Mouse (Mus musculus) kidney, adult 2 months (tissue): ENCODE measurements around the gene Gm1330. TPM values are rescaled to one million over a fixed set of nuclear protein-coding genes. Genes with fewer than 3 reads are reported as not detected.
"Not testable (repeated sequence)": the region's sequence is repeated elsewhere in the genome, so short reads cannot be mapped to it uniquely, and the experiment has no call there.

Experiments
- DNase-seq: peaks from one replicate; pipeline ENCODE4 v3.0.0; 2021
- H3K27ac ChIP-seq: fragments of 200-500 bp; 2 replicates; pipeline ENCODE4 v1.5.1; 2012; ENCODE audit warnings: low read depth, low read length, control low read depth, inconsistent platforms; ENCODE audit not compliant: insufficient read depth
- H3K27me3 ChIP-seq: fragments of 200-500 bp; replicated peaks from 2 replicates; pipeline ENCODE4 v1.6.1; 2012; ENCODE audit warnings: mild to moderate bottlenecking, moderate library complexity, low read length, inconsistent platforms; ENCODE audit not compliant: control insufficient read depth, insufficient read depth
- H3K36me3 ChIP-seq: fragments of 200-500 bp; 2 replicates; pipeline ENCODE4 v1.6.1; 2012; ENCODE audit warnings: mild to moderate bottlenecking, moderate library complexity, low read length, inconsistent platforms; ENCODE audit not compliant: control insufficient read depth, insufficient read depth
- H3K4me1 ChIP-seq: fragments of 200-500 bp; 2 replicates; pipeline ENCODE4 v1.6.1; 2011; ENCODE audit warnings: low read length; ENCODE audit not compliant: control insufficient read depth, insufficient read depth
- H3K4me3 ChIP-seq: fragments of 200-500 bp; 2 replicates; pipeline ENCODE4 v1.5.1; 2011; ENCODE audit warnings: mild to moderate bottlenecking, low read depth, low read length, control low read depth; ENCODE audit not compliant: insufficient read depth
- CTCF ChIP-seq: fragments of 200-500 bp; conservative IDR thresholded peaks from 2 replicates; pipeline ENCODE4 v1.5.1; 2011; ENCODE audit warnings: low read depth, mild to moderate bottlenecking, control low read depth, low read length, moderate library complexity, mixed read lengths; ENCODE audit not compliant: insufficient read depth, insufficient read length
- POLR2A ChIP-seq: fragments of 200-500 bp; IDR thresholded peaks from one replicate; pipeline ENCODE4 v1.6.1; 2011; ENCODE audit warnings: low read depth, low read length, control low read depth
- WGBS: fragments of 180-500 bp; shearing (Covaris S2); methylation state at CpG from one replicate; pipeline ENCODE4 v1.1.7; 2018; 5-methylcytosine and 5-hydroxymethylcytosine counted together
- polyA plus RNA-seq: library from polyadenylated mRNA; depleted of rRNA; stranded (reverse); fragments of >200 nt; gene quantifications from 2 replicates; pipeline ENCODE4 v1.2.3, GENCODE M21; 2012; rRNA removed

The Gm1330 gene
- not detected in 2 replicates for polyA plus RNA-seq

- no peak for TF ChIP-seq POLR2A
- TF ChIP-seq CTCF, result no peak
- Histone ChIP-seq H3K27ac (no peak within 1 kb of the TSS), H3K4me3 (no peak within 1 kb of the TSS), H3K36me3 (no peaks in the 10 kb centered on the region), H3K4me1 (no peaks in the 10 kb centered on the region), H3K27me3 (no peaks in the 10 kb centered on the region)
- no peak for DNase-seq
Measured at GRCm38 (mm10) chr2:149003151-149003550, at the start of gene Gm1330. Gm1330 (minus strand) TSS chr2:149003251.

GRCm38 (mm10) chr2:149017137-149017536, 14.1 kb upstream of the Gm1330 start, which contains the start of gene Gm10750:
Gm10750 (minus strand) TSS chr2:149017237.
- 70% methylated on average over 5 of the region's 5 CpGs for WGBS
- H3K4me3 ChIP-seq, H3K4me1 ChIP-seq, H3K36me3 ChIP-seq, H3K27ac ChIP-seq, H3K27me3 ChIP-seq, DNase-seq: not testable (repeated sequence)

DNA sequence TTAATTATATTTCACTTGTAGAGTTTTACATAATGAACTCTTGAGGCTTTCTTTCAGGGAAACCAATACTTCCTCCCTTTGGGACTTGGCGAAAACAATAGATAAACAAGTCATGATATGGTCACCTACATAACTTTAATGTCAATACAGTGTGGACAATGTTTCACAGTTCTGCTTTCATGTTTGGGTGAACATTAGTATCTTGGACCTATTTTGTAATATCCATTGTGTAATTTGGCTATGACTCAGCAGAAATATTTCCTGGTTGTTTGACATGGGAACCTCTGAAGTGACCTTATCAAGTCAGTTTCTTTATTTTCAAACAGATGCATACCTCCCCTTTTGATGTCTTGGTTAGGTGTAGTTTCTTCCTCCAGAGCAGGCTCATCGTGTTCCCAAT, 1.8 kb upstream of the Gm1330 start:
- no peak overlapping the region for H3K4me3 ChIP-seq
- TF ChIP-seq POLR2A, result no peak
- H3K27ac ChIP-seq, result no peak overlapping the region
- WGBS, result 62% methylated on average over 2 of the region's 2 CpGs
- no peaks in the 10 kb centered on the region for H3K4me1 ChIP-seq
- no peaks in the 10 kb centered on the region for H3K27me3 ChIP-seq
- DNase-seq, result no peak
- H3K36me3 ChIP-seq, result no peaks in the 10 kb centered on the region

DNA sequence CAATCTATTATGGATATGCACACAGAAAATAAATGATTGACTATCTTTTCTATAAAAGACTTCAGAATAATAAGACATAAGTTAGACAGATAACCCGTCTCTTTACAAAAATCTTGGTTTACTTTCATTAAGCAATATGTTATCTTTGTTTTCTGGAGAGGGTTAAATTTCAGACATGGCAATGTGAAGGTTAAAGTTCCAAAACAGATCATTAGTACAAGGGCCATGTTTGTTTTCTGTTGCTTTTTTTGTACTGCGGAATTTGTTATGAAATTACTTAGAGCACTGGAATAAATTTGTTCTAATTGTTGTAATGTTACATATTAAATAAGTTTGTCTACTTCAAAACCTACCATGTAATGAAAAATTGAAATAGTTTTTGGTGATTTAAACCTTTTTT, 7.9 kb downstream of the Gm1330 start:
- WGBS, result 92% methylated on average over 2 of the region's 2 CpGs
- Histone ChIP-seq H3K4me3 (no peak overlapping the region), H3K36me3 (no peaks in the 10 kb centered on the region), H3K27me3 (no peaks in the 10 kb centered on the region), H3K4me1 (no peaks in the 10 kb centered on the region), H3K27ac (no peak overlapping the region)
- TF ChIP-seq CTCF (no peak), POLR2A (no peak)
- no peak for DNase-seq

Other genes with a start within 250 kb of the Gm1330 start
- gene Cst11, start 231.8 kb downstream of the Gm1330 start, polyA plus RNA-seq, result not detected in 2 replicates
- not detected in 2 replicates for gene 8030411F24Rik, start 221.2 kb downstream of the Gm1330 start, polyA plus RNA-seq
- gene Cst12, start 213.9 kb downstream of the Gm1330 start, polyA plus RNA-seq, result 0.17 TPM in 1 of 2 replicates, not detected in the other
- 0.11 TPM in 1 of 2 replicates, not detected in the other for gene Cst8, start 204.5 kb downstream of the Gm1330 start, polyA plus RNA-seq
- gene Cst13, start 183.2 kb downstream of the Gm1330 start, polyA plus RNA-seq, result not detected in 2 replicates
- gene Cst9, start 168.1 kb downstream of the Gm1330 start, polyA plus RNA-seq, result not detected in 2 replicates
- gene 9230104L09Rik, start 138.2 kb downstream of the Gm1330 start, polyA plus RNA-seq, result not detected in 2 replicates
- gene Cst3, start 127.6 kb downstream of the Gm1330 start, polyA plus RNA-seq, result 968 and 1,101 TPM in 2 replicates
- gene Gm10750, start 14.0 kb upstream of the Gm1330 start, polyA plus RNA-seq, result not detected in 2 replicates